Mouse (Mus musculus): ENCODE results near the gene Syne1. TPM values are rescaled to one million over a fixed set of nuclear protein-coding genes. Genes with fewer than 3 reads are reported as not detected.

Gene Syne1
- total RNA-seq, 2 experiments from 2014 or later: 142 to 150 TPM

- intact Hi-C loops (cut with DNase I): no loop called here
Measured at GRCm38 (mm10) chr10:4977374-4977773, 573.9 kb downstream of the Syne1 start.

DNA sequence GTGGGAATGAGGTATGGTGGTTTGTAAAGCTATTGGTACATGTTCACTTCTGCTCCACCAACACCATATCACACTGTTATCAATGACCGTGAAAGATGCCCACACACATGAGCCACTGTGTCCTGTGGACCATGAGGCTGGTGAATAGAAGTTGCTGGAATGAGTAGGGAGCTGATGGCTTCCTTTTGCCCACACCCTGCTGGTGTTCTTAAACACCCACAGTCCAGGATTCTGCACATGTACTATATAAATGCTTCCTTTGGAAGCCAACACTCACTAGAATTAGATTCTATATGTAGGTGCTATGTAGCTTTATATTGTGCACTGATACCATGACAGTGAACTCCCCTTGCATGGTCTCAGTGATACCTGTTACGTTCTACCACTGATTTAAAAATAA is 574.7 kb downstream of the Syne1 start:
- DNase-seq (ENCODE audit: extremely low spot score in 1 of 2, low spot score in 2 of 2): no peak
- intact Hi-C loops (cut with DNase I): no loop called here

More at GRCm38 (mm10) chr10:4977374-4977773, 573.9 kb downstream of the Syne1 start:
- no peak for DNase-seq (ENCODE audit: extremely low spot score in 1 of 2, low spot score in 2 of 2)

- intact Hi-C loops (cut with DNase I): no loop called here
- DNase-seq (ENCODE audit: extremely low spot score in 1 of 2, low spot score in 2 of 2): no peak
Measured at GRCm38 (mm10) chr10:4974246-4974645, 577.0 kb downstream of the Syne1 start.

DNA sequence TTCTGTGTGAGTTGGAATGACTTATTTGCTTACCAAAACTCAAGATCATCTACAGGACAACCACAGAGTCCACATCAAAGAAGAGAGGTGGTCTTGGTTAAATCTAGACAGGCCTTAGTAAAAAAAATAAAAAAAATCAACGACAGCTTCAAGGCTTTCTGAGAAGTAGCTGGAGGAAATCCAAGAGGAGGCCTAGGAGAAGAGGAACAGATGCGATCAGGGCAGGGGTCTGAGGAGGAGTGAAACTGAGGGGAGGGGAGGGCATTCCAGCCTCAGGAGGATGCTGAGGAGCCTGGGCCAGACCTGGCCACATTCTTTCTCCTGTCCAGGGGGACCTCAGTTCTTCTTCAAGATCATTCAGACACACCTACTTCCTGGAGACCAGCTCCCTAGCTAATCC is 579.3 kb downstream of the Syne1 start:
- DNase-seq (ENCODE audit: extremely low spot score in 1 of 2, low spot score in 2 of 2): no peak
- intact Hi-C loops (cut with DNase I): no loop called here

GRCm38 (mm10) chr10:4971586-4971985 is 579.7 kb downstream of the Syne1 start:
- DNase-seq (ENCODE audit: extremely low spot score in 1 of 2, low spot score in 2 of 2): no peak
- intact Hi-C loops (cut with DNase I): no loop called here

GRCm38 (mm10) chr10:4971156-4971555 is 580.1 kb downstream of the Syne1 start:
- DNase-seq (ENCODE audit: extremely low spot score in 1 of 2, low spot score in 2 of 2): no peak
- intact Hi-C loops (cut with DNase I): no loop called here

Other genes with a start within 250 kb of the Syne1 start
- under 1 TPM; 0.64 to 0.99 TPM for gene Myct1, start 42.3 kb upstream of the Syne1 start, total RNA-seq (2021)
- 10 to 100 TPM; 22.7 to 23.5 TPM for gene Vip, start 87.7 kb upstream of the Syne1 start, total RNA-seq (2021)

Data from left cerebral cortex, postnatal 10 days (tissue).